Mouse (Mus musculus): ENCODE data around the gene Bicc1. TPM values are rescaled to one million over a fixed set of nuclear protein-coding genes. Genes with fewer than 3 reads are reported as not detected.

The Bicc1 gene
- total and polyA plus RNA-seq, 2 experiments from 2014 or later: 11.3 to 13.3 TPM

DNA sequence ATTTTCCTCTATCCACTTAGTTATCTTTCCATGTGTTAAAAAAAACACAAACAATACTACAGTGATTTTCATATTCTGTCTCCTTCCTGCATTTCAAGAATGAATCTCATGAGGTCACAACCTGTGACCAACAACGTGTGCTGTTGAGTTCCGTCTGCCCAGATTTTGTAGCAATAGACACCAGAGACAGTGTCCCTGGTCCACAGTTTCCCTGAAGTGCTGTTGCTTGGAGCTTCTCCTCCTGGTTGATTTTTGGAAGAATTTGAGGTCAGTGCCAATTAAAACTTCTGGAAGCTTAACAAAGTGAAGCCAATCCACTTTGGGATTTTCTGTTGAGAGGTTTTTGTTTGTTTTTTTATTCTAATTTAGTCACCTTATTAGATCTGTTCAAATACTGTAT lies 16.9 kb downstream of the Bicc1 start:
- DNase-seq (ENCODE audit: low spot score) (no peak), ATAC-seq (ENCODE audit: insufficient read depth, low read depth) (no peak)
- Histone ChIP-seq H3K4me3 (ENCODE audit: low read depth, low read length) (no peak overlapping the region), H3K27me3 (ENCODE audit: control insufficient read depth, insufficient read depth, low read length) (no peaks in the 10 kb centered on the region), H3K9me3 (replicated peaks; ENCODE audit: control insufficient read depth, low read length) (no peaks in the 10 kb centered on the region), H3K36me3 (replicated peaks; ENCODE audit: control insufficient read depth, insufficient read depth, low read length) (no peaks in the 10 kb centered on the region), H3K4me2 (ENCODE audit: low read depth, low read length) (no peak overlapping the region), H3K27ac (ENCODE audit: low read depth) (no peak overlapping the region), H3K9ac (replicated peaks; ENCODE audit: low read depth, low read length) (no peak overlapping the region), H3K4me1 (ENCODE audit: control insufficient read depth, insufficient read depth) (no peaks in the 10 kb centered on the region)
- no peak for TF ChIP-seq CTCF (IDR thresholded peaks at IDR 0.05; ENCODE audit: low read depth)
- no peak for TF ChIP-seq EP300 (IDR thresholded peaks at IDR 0.05; ENCODE audit: low read depth)
- 85% methylated on average over 2 of the region's 2 CpGs for WGBS

GRCm38 (mm10) chr10:71140281-71140845 lies 19.1 kb downstream of the Bicc1 start:
- TF ChIP-seq EP300 (IDR thresholded peaks at IDR 0.05; ENCODE audit: low read depth): no peak
- no peak for TF ChIP-seq CTCF (IDR thresholded peaks at IDR 0.05; ENCODE audit: low read depth)
- 77% methylated on average over 6 of the region's 6 CpGs for WGBS

GRCm38 (mm10) chr10:71138852-71139197 lies 20.7 kb downstream of the Bicc1 start:
- H3K4me2 ChIP-seq (ENCODE audit: low read depth, low read length): no peak overlapping the region
- H3K9me3 ChIP-seq (replicated peaks; ENCODE audit: control insufficient read depth, low read length): no peaks in the 10 kb centered on the region
- DNase-seq (ENCODE audit: low spot score) (no peak), ATAC-seq (ENCODE audit: insufficient read depth, low read depth) (no peak)
- no peak overlapping the region for H3K27ac ChIP-seq (ENCODE audit: low read depth)
- H3K9ac ChIP-seq (replicated peaks; ENCODE audit: low read depth, low read length): no peak overlapping the region
- no peak for TF ChIP-seq CTCF (IDR thresholded peaks at IDR 0.05; ENCODE audit: low read depth)
- no peak for TF ChIP-seq EP300 (IDR thresholded peaks at IDR 0.05; ENCODE audit: low read depth)
- H3K27me3 ChIP-seq (ENCODE audit: control insufficient read depth, insufficient read depth, low read length): no peaks in the 10 kb centered on the region
- H3K4me1 ChIP-seq (ENCODE audit: control insufficient read depth, insufficient read depth): no peaks in the 10 kb centered on the region
- WGBS: 75% methylated on average over 2 of the region's 2 CpGs
- no peak overlapping the region for H3K4me3 ChIP-seq (ENCODE audit: low read depth, low read length)
- H3K36me3 ChIP-seq (replicated peaks; ENCODE audit: control insufficient read depth, insufficient read depth, low read length): no peaks in the 10 kb centered on the region

More at GRCm38 (mm10) chr10:71140281-71140845, 19.1 kb downstream of the Bicc1 start:
- Histone ChIP-seq H3K27me3 (ENCODE audit: control insufficient read depth, insufficient read depth, low read length) (no peaks in the 10 kb centered on the region), H3K4me2 (ENCODE audit: low read depth, low read length) (no peak overlapping the region), H3K27ac (ENCODE audit: low read depth) (no peak overlapping the region), H3K36me3 (replicated peaks; ENCODE audit: control insufficient read depth, insufficient read depth, low read length) (no peaks in the 10 kb centered on the region), H3K9me3 (replicated peaks; ENCODE audit: control insufficient read depth, low read length) (no peaks in the 10 kb centered on the region), H3K9ac (replicated peaks; ENCODE audit: low read depth, low read length) (no peak overlapping the region), H3K4me3 (ENCODE audit: low read depth, low read length) (no peak overlapping the region), H3K4me1 (ENCODE audit: control insufficient read depth, insufficient read depth) (no peaks in the 10 kb centered on the region)
- ATAC-seq (ENCODE audit: insufficient read depth, low read depth): no peak
- no peak for DNase-seq (ENCODE audit: low spot score)

- H3K27ac ChIP-seq (ENCODE audit: low read depth): no peak overlapping the region
- H3K9me3 ChIP-seq (replicated peaks; ENCODE audit: control insufficient read depth, low read length): no peaks in the 10 kb centered on the region
- no peak for DNase-seq (ENCODE audit: low spot score)
- WGBS: 65% methylated on average over 8 of the region's 14 CpGs
- H3K27me3 ChIP-seq (ENCODE audit: control insufficient read depth, insufficient read depth, low read length): no peaks in the 10 kb centered on the region
- no peak for ATAC-seq (ENCODE audit: insufficient read depth, low read depth)
- no peak overlapping the region for H3K4me3 ChIP-seq (ENCODE audit: low read depth, low read length)
- TF ChIP-seq EP300 (IDR thresholded peaks at IDR 0.05; ENCODE audit: low read depth) (no peak), CTCF (IDR thresholded peaks at IDR 0.05; ENCODE audit: low read depth) (no peak)
- no peak overlapping the region for H3K4me2 ChIP-seq (ENCODE audit: low read depth, low read length)
- H3K36me3 ChIP-seq (replicated peaks; ENCODE audit: control insufficient read depth, insufficient read depth, low read length): no peaks in the 10 kb centered on the region
- no peak overlapping the region for H3K9ac ChIP-seq (replicated peaks; ENCODE audit: low read depth, low read length)
- no peaks in the 10 kb centered on the region for H3K4me1 ChIP-seq (ENCODE audit: control insufficient read depth, insufficient read depth)
Measured at GRCm38 (mm10) chr10:71138132-71138851, 21.2 kb downstream of the Bicc1 start.

- no peak overlapping the region for H3K9ac ChIP-seq (replicated peaks; ENCODE audit: low read depth, low read length)
- H3K27me3 ChIP-seq (ENCODE audit: control insufficient read depth, insufficient read depth, low read length): no peaks in the 10 kb centered on the region
- WGBS: 93% methylated on average over 9 of the region's 9 CpGs
- H3K36me3 ChIP-seq (replicated peaks; ENCODE audit: control insufficient read depth, insufficient read depth, low read length): no peaks in the 10 kb centered on the region
- H3K4me3 ChIP-seq (ENCODE audit: low read depth, low read length): no peak overlapping the region
- TF ChIP-seq EP300 (IDR thresholded peaks at IDR 0.05; ENCODE audit: low read depth): no peak
- no peak for TF ChIP-seq CTCF (IDR thresholded peaks at IDR 0.05; ENCODE audit: low read depth)
- H3K4me1 ChIP-seq (ENCODE audit: control insufficient read depth, insufficient read depth): no peaks in the 10 kb centered on the region
- no peaks in the 10 kb centered on the region for H3K9me3 ChIP-seq (replicated peaks; ENCODE audit: control insufficient read depth, low read length)
- ATAC-seq (ENCODE audit: insufficient read depth, low read depth): no peak
- DNase-seq (ENCODE audit: low spot score): no peak
- H3K27ac ChIP-seq (ENCODE audit: low read depth): no peak overlapping the region
- no peak overlapping the region for H3K4me2 ChIP-seq (ENCODE audit: low read depth, low read length)
Measured at GRCm38 (mm10) chr10:71137606-71138005, 21.9 kb downstream of the Bicc1 start.

DNA sequence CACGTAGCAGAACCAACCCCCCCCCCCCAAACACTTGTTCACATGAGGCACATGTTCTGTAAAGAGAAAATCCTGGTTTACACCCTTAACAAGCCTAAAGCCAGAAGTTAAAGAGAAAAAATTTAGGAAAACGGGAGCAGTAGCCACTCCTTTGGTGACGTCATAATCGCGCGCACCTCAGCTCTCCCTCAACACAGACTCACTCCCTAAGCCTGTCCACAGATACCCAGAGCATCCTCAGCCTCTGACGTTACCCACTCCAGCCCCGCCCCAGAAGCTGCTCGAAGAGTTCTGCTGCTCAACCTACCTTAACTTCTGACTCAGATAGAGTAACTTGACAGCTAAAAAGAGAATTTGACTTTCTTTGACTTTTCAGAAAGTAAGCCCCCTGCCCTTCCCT lies 28.2 kb downstream of the Bicc1 start:
- no peak for ATAC-seq (ENCODE audit: insufficient read depth, low read depth)
- DNase-seq (ENCODE audit: low spot score): no peak
- Histone ChIP-seq H3K4me1 (ENCODE audit: control insufficient read depth, insufficient read depth) (no peaks in the 10 kb centered on the region), H3K4me3 (ENCODE audit: low read depth, low read length) (no peak overlapping the region), H3K27me3 (ENCODE audit: control insufficient read depth, insufficient read depth, low read length) (no peaks in the 10 kb centered on the region), H3K9me3 (replicated peaks; ENCODE audit: control insufficient read depth, low read length) (no peaks in the 10 kb centered on the region), H3K27ac (ENCODE audit: low read depth) (no peak overlapping the region), H3K36me3 (replicated peaks; ENCODE audit: control insufficient read depth, insufficient read depth, low read length) (no peaks in the 10 kb centered on the region), H3K4me2 (ENCODE audit: low read depth, low read length) (no peak overlapping the region), H3K9ac (replicated peaks; ENCODE audit: low read depth, low read length) (no peak overlapping the region)
- TF ChIP-seq CTCF (IDR thresholded peaks at IDR 0.05; ENCODE audit: low read depth) (no peak), EP300 (IDR thresholded peaks at IDR 0.05; ENCODE audit: low read depth) (no peak)
- WGBS: 58% methylated on average over 9 of the region's 9 CpGs
